Mouse (Mus musculus) kidney, adult 2 months (tissue): Measurements from ENCODE around the gene Nfkbil1. TPM values are rescaled to one million over a fixed set of nuclear protein-coding genes. Genes with fewer than 3 reads are reported as not detected.

Source experiments
- DNase-seq: peaks from one replicate; pipeline ENCODE4 v3.0.0; 2021
- H3K27ac ChIP-seq: fragments of 200-500 bp; 2 replicates; pipeline ENCODE4 v1.5.1; 2012; ENCODE audit warnings: low read depth, low read length, control low read depth, inconsistent platforms; ENCODE audit not compliant: insufficient read depth
- H3K27me3 ChIP-seq: fragments of 200-500 bp; replicated peaks from 2 replicates; pipeline ENCODE4 v1.6.1; 2012; ENCODE audit warnings: mild to moderate bottlenecking, moderate library complexity, low read length, inconsistent platforms; ENCODE audit not compliant: control insufficient read depth, insufficient read depth
- H3K36me3 ChIP-seq: fragments of 200-500 bp; 2 replicates; pipeline ENCODE4 v1.6.1; 2012; ENCODE audit warnings: mild to moderate bottlenecking, moderate library complexity, low read length, inconsistent platforms; ENCODE audit not compliant: control insufficient read depth, insufficient read depth
- H3K4me1 ChIP-seq: fragments of 200-500 bp; 2 replicates; pipeline ENCODE4 v1.6.1; 2011; ENCODE audit warnings: low read length; ENCODE audit not compliant: control insufficient read depth, insufficient read depth
- H3K4me3 ChIP-seq: fragments of 200-500 bp; 2 replicates; pipeline ENCODE4 v1.5.1; 2011; ENCODE audit warnings: mild to moderate bottlenecking, low read depth, low read length, control low read depth; ENCODE audit not compliant: insufficient read depth
- CTCF ChIP-seq: fragments of 200-500 bp; conservative IDR thresholded peaks from 2 replicates; pipeline ENCODE4 v1.5.1; 2011; ENCODE audit warnings: low read depth, mild to moderate bottlenecking, control low read depth, low read length, moderate library complexity, mixed read lengths; ENCODE audit not compliant: insufficient read depth, insufficient read length
- POLR2A ChIP-seq: fragments of 200-500 bp; IDR thresholded peaks from one replicate; pipeline ENCODE4 v1.6.1; 2011; ENCODE audit warnings: low read depth, low read length, control low read depth
- WGBS: fragments of 180-500 bp; shearing (Covaris S2); methylation state at CpG from one replicate; pipeline ENCODE4 v1.1.7; 2018; 5-methylcytosine and 5-hydroxymethylcytosine counted together
- polyA plus RNA-seq: library from polyadenylated mRNA; depleted of rRNA; stranded (reverse); fragments of >200 nt; gene quantifications from 2 replicates; pipeline ENCODE4 v1.2.3, GENCODE M21; 2012

The Nfkbil1 gene
- polyA plus RNA-seq, 1 experiment = 11.7 TPM

GRCm38 (mm10) chr17:35222299-35222698 is 13.3 kb downstream of the Nfkbil1 start:
- no peak for DNase-seq
- Histone ChIP-seq H3K27me3 (no peaks in the 10 kb centered on the region), H3K27ac (no peak overlapping the region), H3K4me3 (no peak overlapping the region), H3K4me1 (peaks cover 2% of the 10 kb centered on the region; the same call in 1 of the 2 replicates), H3K36me3 (no peaks in the 10 kb centered on the region; the same call in 1 of the 2 replicates)
- 59% methylated on average over 6 of the region's 6 CpGs for WGBS
- no peak for TF ChIP-seq POLR2A

DNA sequence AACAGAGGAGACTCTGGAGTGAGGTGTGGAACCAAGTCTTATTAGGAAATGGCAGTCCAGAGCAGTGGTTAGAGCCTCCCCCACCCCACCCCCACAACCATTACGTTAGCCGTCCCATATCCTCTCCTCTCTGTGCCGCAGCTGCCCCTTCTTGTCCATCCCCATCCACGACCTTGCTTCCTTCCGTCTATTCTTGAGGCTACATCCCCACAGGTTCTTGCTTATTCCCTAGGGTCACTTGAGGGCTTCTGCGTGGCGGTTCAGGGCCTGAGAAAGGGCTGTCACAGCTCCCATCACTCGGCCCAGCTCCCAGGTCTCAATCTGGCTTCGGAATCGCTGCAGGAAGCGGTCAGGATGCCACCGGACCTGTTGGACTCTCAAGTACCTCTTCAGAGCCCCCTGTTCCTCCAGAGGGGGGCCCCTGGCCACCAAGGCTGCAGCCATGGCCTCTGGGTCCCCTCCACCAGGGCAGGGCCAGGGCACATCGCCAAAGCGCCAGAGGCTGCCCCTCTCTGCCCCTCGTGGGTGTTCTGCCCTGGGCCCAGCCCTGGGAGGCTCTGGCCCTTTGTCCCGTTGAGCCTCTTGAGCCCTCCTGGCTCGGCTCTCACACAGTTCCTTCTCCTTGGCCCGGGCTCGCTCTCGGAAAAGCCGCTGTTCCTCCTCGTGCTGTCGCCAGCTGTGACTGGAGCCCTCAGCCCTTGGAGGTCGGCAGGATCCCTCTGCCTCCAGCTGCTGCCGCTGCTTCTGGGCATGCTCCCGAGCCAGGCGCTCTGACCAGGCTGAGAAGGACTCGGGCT is 15.2 kb downstream of the Nfkbil1 start, which contains the start of gene Gm16181:
Gene Gm16181 (plus strand): TSS at position 679 of the 797 bp plus-strand sequence.
- WGBS = 57% methylated on average over 28 of the region's 28 CpGs
- Histone ChIP-seq H3K4me3 (no peak within 1 kb of the TSS), H3K27me3 (no peaks in the 10 kb centered on the region), H3K27ac (peak within 1 kb of the TSS; percentile 67), H3K36me3 (no peaks in the 10 kb centered on the region; the same call in 1 of the 2 replicates), H3K4me1 (peaks cover 2% of the 10 kb centered on the region; the same call in 1 of the 2 replicates)
- peak; percentile 50 for DNase-seq
- no peak for TF ChIP-seq CTCF
- TF ChIP-seq POLR2A = no peak

GRCm38 (mm10) chr17:35219601-35220041 is 16.0 kb downstream of the Nfkbil1 start:
- peaks cover 2% of the 10 kb centered on the region; the same call in 1 of the 2 replicates for H3K4me1 ChIP-seq
- no peak for DNase-seq
- TF ChIP-seq CTCF = no peak
- no peak for TF ChIP-seq POLR2A
- WGBS = 58% methylated on average over 6 of the region's 6 CpGs
- H3K27me3 ChIP-seq = no peaks in the 10 kb centered on the region
- no peaks in the 10 kb centered on the region; the same call in 1 of the 2 replicates for H3K36me3 ChIP-seq
- H3K4me3 ChIP-seq = no peak overlapping the region
- peak overlapping the region; percentile 67 for H3K27ac ChIP-seq

DNA sequence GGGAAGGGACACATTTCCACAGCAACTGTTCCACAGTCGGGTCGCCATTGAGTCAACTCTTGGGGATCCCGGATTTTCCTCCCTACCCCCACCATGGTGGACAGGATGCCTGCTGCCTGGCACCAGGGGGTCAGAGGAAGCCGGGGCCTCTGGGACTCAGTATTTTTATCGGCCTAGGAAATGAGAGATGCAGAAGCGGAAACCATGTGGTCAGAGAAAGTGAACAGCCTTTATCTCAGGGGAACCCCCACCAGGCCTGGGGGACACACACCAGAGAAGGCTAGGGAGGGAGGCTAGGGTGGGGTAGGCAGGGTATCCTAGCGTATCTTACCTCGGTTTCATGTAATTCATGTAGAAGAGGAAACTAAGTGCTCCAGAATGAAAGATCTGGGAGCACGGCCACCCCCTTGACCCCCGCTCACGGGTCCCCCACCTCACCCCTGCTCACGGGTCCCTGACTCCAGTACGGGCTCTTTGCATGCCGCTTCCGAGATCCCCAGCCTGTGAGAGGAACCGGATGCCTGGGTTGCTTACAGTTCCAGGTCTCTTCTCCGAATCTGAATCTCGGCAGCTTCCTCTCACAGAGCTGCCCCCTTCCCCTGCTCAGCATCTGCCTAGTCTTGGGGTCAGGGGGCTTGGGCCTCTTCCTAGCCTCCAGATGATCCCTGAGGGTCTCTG is 16.9 kb downstream of the Nfkbil1 start:
- peak; percentile 64 for DNase-seq
- H3K4me1 ChIP-seq = peaks cover 2% of the 10 kb centered on the region; the same call in 1 of the 2 replicates
- TF ChIP-seq POLR2A (no peak), CTCF (no peak)
- peak overlapping the region; percentile 67 for H3K27ac ChIP-seq
- no peaks in the 10 kb centered on the region; the same call in 1 of the 2 replicates for H3K36me3 ChIP-seq
- no peak overlapping the region for H3K4me3 ChIP-seq
- WGBS = 72% methylated on average over 18 of the region's 18 CpGs
- H3K27me3 ChIP-seq = no peaks in the 10 kb centered on the region

- TF ChIP-seq CTCF (no peak), POLR2A (no peak)
- H3K36me3 ChIP-seq = no peaks in the 10 kb centered on the region
- H3K4me3 ChIP-seq = no peak overlapping the region
- H3K4me1 ChIP-seq = no peaks in the 10 kb centered on the region
- no peak for DNase-seq
- H3K27ac ChIP-seq = no peak overlapping the region
- 75% methylated on average over 5 of the region's 5 CpGs for WGBS
- no peaks in the 10 kb centered on the region for H3K27me3 ChIP-seq
Measured at GRCm38 (mm10) chr17:35213071-35213470, 22.5 kb downstream of the Nfkbil1 start.

DNA sequence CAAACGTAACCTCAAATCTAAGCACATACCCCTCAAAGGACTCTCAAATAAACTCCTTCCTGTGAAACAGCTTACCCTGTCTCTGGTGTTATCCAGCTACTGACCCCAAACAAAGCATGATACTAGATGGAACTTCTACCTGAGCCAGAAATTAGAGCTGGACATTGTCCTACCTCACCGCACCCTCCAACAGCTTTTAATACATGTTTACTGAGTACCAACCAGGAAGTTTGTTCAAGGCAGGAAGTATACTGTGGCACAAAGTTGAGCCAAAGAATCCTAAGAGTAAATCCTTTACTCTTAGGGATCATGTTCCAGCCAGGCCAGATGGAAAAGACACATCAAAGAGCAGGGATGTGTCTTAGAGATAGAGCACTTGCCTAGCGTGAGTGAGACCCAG is 25.0 kb downstream of the Nfkbil1 start:
- no peaks in the 10 kb centered on the region for H3K27me3 ChIP-seq
- 62% methylated on average over 3 of the region's 3 CpGs for WGBS
- TF ChIP-seq POLR2A (no peak), CTCF (no peak)
- H3K36me3 ChIP-seq = no peaks in the 10 kb centered on the region
- H3K4me1 ChIP-seq = no peaks in the 10 kb centered on the region
- DNase-seq = no peak
- no peak overlapping the region for H3K4me3 ChIP-seq
- no peak overlapping the region for H3K27ac ChIP-seq

DNA sequence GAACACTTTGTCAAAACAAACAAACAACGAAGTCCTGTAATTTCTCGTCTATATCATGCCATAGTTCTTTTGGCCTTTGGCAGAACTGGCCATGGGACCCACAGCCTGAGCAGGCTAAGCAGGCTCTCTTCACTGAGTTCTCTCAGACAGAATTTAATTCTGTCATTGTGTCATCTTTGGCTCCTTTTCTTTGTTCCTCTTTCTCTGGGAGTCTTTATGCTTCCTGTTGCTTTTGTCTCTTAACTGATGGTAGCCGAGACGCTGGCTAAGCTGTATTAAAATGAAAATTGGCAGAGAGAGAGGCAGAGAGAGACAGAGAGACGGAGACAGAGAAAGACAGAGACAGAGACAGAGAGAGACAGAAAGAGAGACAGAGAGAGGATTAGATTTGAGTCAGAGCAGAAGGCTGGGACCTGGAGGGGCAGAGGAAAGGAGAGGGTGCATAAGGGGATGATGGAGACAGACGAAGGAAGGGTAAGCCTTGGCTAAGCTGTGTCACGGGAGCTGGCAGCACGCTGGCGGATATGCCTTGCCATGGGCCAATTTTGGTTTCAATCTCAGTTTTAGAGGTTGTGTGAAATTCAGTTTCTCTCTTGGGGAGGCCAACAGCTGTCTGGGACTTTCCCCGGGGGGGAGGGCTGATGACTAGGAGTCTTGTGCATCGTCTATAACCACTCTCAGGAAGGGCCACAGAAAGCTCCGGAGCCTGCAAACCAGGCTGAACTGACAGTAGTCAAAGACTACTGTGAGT is 25.6 kb downstream of the Nfkbil1 start:
- WGBS = 77% methylated on average over 12 of the region's 12 CpGs
- Histone ChIP-seq H3K27me3 (no peaks in the 10 kb centered on the region), H3K4me1 (no peaks in the 10 kb centered on the region), H3K27ac (no peak overlapping the region), H3K36me3 (no peaks in the 10 kb centered on the region), H3K4me3 (no peak overlapping the region)
- TF ChIP-seq CTCF (no peak), POLR2A (no peak)
- DNase-seq = no peak
